Mouse (Mus musculus) spleen, postnatal 4 days (tissue): ENCODE measurements at regions not wholly inside any gene's neighbourhood (a gene's known extent, or its start where the extent isn't known, plus 50 kb on each side); places are given as distances from the start of the nearest gene placed in this dataset.
"Not testable (repeated sequence)": the region's sequence is repeated elsewhere in the genome, so short reads cannot be mapped to it uniquely, and the experiment has no call there.

Experiments used
- DNase-seq, 2 experiments: peaks; one replicate each; pipeline ENCODE4 v3.0.0; 2022; ENCODE audit warnings: low spot score in 2 of 2

DNA sequence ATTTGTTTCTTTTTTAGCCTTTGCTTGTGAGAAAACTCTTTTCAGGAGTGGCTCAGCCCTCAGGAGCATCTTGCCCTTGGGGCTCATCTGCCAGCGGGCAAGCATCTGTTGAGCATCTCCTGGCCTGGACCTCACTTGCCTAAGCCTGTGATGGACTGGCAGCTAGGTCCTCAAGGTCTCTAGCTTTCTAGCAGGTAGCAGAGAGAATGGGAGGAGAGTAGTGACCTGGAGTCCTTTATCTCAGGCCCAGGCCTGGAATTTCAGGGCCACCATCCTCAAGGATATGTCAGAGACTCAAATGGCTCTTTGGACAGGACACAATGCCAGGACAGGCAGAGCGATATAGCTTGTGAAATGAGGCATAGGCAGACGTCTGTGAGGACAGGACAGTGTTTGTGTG lies 59.3 kb upstream of the Klf13 start:
- DNase-seq: peak in 1 of 2 experiments; percentile 63

DNA sequence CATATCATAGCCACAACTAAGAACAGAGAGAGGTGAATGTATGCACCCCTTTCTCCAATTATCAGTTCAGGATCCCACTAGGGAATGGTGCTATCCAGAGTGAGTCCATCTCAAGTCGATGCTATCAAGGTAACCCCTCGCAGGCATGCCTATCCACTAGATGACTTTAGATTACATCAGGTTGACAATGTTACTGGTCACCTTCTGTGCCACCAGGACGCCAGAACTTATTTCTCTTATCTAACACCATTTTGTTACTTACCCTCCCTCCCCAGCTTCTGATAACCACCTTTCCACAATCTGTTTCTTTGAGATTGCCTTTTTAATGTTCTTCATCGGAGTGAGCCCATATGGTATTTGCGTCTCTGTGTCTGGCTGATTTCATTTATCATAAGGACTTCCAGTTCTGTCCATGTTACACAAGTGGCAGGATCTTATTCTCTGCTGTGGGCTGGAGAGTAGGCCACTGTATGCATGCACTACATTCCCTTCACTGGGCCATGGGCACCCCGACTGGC lies 57.9 kb upstream of the Klf13 start:
- peak in 1 of 2 experiments; percentile 61 for DNase-seq

DNA sequence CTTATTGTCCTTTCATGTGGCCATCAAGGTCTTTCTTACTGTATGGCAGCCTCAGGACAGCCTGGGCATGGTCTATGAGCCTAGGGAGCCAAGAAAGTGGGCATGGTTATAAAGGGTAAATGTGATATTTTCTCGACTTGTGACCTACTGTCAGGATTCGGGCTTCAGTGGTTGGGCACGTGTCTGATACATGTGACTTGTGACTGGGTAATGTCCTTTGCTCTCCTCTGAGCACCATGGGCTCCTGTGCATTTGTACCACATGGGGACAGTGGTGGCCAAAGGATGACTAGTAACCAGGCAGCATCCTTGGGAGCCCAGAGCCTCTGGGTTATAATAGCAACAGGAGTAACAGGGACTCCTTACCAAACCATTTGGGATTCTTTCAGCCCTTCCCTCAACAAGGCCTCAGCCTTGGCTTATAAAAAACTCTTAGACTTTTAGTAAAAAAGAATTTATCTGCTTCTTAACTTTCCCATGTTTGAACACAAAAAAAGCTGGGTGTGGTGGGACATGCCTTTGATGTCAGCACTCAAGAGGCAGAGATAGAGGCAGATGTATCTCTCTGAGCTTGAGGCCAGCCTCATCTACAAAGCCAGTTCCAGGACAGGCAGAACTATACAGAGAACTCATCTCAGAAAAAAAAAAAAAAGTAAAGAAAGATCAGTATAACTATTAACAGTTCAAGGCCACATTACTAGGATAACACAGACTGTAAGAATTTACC lies 56.7 kb upstream of the Klf13 start:
- DNase-seq: peak in 1 of 2 experiments; percentile 62

DNA sequence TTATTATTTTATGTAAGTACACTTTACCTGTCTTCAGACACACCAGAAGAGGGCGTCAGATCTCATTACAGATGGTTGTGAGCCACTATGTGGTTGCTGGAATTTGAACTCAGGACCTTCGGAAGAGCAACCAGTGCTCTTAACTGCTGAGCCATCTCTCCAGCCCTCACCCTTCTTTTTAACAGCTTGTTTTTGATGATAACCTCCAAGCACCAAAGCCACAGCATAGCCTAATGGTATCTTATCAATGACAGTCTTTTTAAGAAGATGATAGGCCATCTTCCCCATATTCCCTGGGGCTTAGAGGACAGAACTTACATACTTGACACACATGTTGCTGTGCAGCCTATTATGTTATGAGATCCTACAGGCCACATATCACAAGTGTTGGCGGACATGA lies 56.1 kb upstream of the Klf13 start:
- DNase-seq: not testable (repeated sequence)

DNA sequence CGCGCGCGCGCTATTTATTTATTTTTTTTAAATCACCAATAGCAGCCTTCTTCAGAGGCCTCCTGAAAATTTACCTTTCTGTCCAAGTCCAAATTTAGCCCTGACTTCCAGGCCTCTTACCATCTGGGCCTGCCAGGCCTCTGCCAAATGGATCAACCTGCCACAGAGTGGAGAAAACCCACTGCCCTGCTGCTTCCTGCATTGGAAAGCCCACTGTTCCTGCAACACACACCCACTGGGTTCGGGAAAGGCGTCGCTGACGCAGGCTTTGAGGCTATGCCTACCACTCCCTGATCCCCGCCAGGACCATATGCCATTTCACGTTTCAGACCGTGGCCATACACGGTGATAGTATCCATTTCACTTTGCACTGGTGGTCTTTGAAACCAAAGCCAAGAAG lies 53.4 kb upstream of the Klf13 start:
- peak; percentile 9 to 61 for DNase-seq

DNA sequence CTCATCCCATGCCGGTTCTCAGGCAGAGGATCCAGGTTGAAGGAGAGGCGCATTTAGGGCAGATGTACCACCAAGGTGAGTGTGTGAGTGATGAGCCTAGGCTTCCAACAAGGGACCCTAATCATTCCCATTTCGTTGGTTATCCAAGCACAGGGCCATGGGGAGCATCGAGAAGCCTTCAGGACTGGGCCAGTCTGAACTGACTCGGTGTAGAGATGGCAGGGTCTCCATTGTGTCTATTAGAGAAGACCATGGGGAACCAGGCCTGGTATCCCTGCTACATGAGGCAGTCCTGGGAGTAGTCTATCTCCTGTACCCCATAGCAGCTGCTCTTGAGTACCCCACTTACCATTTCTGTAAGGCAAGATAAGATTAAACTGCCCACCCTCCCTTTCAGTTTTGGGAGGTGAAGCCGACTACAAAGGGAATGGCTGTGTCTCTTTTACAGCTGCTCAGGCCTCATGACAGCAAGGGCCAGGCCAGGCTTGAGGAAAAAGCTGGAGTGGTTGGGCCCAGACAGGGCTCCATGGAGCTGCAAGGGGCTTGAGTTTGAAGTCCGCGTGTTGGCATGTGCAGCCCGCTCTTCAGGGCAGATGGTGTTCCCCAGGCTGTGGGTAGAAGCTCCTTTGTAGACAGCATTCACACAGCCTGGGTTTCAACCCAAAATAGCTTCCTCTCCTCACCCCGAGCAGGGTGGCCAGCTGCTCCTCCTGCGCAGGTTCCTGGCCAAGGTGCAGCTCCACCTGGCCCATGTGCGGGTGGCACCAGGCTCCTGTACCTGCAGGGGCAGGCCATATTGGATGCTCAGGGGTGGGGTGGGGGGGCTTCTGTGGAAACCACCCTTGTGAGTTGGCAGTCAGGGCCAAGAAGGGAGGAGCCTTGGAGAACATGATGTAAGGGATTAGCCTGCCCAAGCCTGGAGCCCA lies 52.6 kb upstream of the Klf13 start:
- DNase-seq: peak; percentile 16 to 70

DNA sequence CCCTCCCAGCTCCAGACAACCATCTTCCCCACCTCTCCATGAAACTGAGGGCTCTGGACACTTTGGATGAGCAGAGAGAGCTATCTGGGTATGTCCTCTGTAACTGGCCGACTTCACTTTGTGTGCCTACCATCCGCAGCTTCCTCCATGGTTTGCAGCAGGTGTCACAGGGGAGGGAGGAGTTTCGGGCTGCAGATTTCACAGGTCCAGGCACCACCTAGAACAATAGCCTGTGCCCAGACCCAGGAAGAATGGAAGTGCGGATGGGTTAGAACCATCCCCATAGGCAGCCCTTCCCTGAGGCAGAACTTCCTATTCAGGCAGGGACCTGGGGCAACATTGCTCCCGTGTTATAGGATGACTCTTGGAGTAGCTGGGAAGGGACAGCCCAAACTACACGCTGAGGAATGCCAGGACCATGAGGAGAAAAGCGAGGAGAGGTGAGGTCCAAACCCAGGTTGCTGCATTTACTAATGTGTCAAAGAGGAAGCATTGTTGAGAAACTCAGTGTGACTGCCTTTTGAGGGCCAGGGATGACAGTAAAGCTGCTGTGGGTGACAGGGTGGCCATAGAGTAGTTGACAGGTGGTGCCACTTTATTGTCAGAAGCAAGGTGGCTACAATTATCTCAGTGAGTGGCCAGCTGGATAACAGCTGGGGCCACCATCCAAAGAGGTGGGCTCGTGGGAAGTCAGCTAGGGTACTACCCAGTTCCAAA lies 51.8 kb upstream of the Klf13 start:
- DNase-seq: peak; percentile 16 to 63

DNA sequence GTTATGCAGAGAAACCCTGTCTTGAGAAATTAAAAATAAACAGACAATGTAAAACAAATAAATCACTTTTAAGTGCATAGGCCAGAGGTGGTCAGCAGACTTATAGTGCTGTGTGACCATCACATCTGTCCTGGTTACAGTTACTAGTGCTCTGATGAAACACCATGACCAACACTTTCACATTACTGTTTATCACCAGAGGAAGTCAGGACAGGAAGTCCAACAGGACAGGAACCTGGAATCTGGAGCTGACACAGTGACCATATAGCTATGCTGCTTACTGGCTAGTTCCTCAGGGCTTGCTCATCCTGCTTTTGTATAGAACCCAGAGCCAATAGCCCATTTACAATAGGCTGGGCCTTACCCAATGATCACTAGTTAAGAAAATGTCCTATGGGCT lies 51.0 kb upstream of the Klf13 start:
- DNase-seq: peak in 1 of 2 experiments; percentile 10
